Mouse (Mus musculus) erythroblast, embryonic 14.5 days (primary cell): ENCODE data around the gene Fam19a4. TPM values are rescaled to one million over a fixed set of nuclear protein-coding genes. Genes with fewer than 3 reads are reported as not detected.

Experiments
- H3K27me3 ChIP-seq: 2 replicates; pipeline ENCODE4 v1.6.1; 2012; ENCODE audit warnings: inconsistent platforms; ENCODE audit not compliant: control insufficient read depth
- H3K36me3 ChIP-seq: 2 replicates; pipeline ENCODE4 v1.6.1; 2012; ENCODE audit warnings: mild to moderate bottlenecking, inconsistent platforms; ENCODE audit not compliant: control insufficient read depth
- H3K4me1 ChIP-seq: 2 replicates; pipeline ENCODE4 v1.6.1; 2012; ENCODE audit warnings: inconsistent platforms; ENCODE audit not compliant: control insufficient read depth
- H3K4me3 ChIP-seq: replicated peaks from 2 replicates; pipeline ENCODE3; 2012; ENCODE audit warnings: moderate library complexity, mild to moderate bottlenecking, inconsistent platforms
- H3K9me3 ChIP-seq: 2 replicates; pipeline ENCODE4 v1.6.1; 2012; ENCODE audit warnings: low read length, inconsistent platforms, mixed read lengths; ENCODE audit not compliant: control insufficient read depth
- GATA1 ChIP-seq: IDR thresholded peaks from 2 replicates; pipeline ENCODE4 v1.6.1; 2012; ENCODE audit warnings: low read length, inconsistent platforms, mixed read lengths
- TAL1 ChIP-seq: IDR thresholded peaks from 3 replicates; pipeline ENCODE4 v1.6.1; 2012; ENCODE audit warnings: low read length, inconsistent platforms, mixed read lengths
- polyA plus RNA-seq: library from polyadenylated mRNA; stranded (reverse); fragments of >175 nt; gene quantifications from 2 replicates; pipeline ENCODE4 v1.2.3, GENCODE M21; 2012

Fam19a4 gene
- polyA plus RNA-seq, result not detected in 2 replicates

DNA sequence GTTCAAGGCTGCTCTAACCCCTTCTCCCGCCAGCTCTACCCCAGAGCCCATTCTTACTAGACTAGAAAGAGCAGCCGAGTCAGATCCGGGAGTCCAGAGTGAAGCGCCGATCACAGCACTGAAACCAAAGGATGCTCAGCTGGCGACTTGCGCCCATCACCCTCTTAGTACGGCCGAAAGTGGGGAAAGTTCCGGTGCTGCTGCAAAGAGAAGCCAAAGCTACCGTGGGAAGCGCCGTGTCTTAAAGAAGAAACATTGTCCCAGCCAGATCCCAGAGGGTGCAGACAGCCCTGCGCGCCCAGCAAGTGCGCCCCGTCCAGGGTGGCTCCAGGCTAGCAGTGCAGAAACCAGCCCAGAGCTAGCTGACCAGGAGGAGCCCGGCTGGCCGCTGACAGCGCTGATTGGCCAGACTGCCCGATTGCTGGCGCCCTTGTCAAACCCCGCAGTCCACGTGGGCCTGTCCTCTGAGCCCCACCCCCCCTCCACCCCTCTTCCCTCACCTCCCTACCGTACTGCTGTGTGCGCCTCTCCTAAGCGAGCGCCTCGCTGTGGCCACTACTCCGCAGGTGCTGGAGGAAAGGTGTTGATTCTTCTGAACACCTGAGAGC lies at the start of gene Fam19a4:
Fam19a4 (minus strand) TSS at position 340 of the 608 bp plus-strand sequence.
- Histone ChIP-seq H3K9me3 (no peaks in the 10 kb centered on the region), H3K27me3 (peaks cover 26% of the 10 kb centered on the region), H3K36me3 (no peaks in the 10 kb centered on the region), H3K4me1 (no peaks in the 10 kb centered on the region), H3K4me3 (no peak within 1 kb of the TSS)
- TF ChIP-seq GATA1, result no peak
- no peak for TF ChIP-seq TAL1

DNA sequence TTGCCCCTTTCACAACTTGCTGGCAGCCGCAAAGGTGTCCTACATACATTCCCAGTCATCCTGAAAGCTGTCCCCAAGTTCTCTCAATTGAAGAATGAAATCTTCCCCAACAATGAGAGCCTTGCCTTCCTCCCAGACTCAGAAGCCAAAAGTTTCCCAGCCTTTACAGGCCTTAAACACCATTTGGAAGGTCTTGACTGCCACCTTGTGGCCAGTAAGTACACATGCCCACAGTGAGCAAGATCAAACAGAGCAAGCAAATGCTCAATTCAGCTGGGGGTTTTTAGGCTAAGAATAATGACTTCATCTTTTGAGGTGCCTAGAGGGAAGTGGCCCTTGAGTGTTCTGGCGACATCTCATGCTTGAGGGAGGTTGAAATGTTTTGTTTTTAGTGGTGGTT lies 46.6 kb upstream of the Fam19a4 start:
- H3K9me3 ChIP-seq, result no peaks in the 10 kb centered on the region
- peaks cover 12% of the 10 kb centered on the region for H3K27me3 ChIP-seq
- H3K36me3 ChIP-seq, result no peaks in the 10 kb centered on the region
- no peaks in the 10 kb centered on the region for H3K4me1 ChIP-seq
- TF ChIP-seq GATA1 (no peak), TAL1 (no peak)
- H3K4me3 ChIP-seq, result no peak overlapping the region

DNA sequence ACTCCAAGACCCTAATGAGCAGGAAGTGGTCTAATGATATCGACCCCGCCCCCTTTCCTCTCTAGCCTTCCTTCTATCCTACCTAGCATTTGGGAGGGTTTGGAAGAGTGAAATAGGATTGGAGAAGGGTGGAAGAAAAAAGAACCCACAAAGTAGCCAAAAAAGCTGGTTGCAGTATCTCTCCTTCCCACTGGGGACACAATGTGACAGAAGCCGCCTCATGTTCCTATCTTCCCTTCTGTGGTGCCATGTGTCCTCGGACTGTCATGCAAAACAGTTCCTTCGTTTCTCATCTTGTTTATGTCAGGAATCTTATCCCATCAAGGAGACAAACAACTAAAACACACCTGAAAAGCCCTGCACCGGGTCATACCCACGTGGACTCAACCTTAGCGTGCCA lies 45.9 kb upstream of the Fam19a4 start:
- Histone ChIP-seq H3K4me3 (no peak overlapping the region), H3K4me1 (no peaks in the 10 kb centered on the region), H3K36me3 (no peaks in the 10 kb centered on the region), H3K27me3 (peaks cover 18% of the 10 kb centered on the region), H3K9me3 (no peaks in the 10 kb centered on the region)
- no peak for TF ChIP-seq GATA1
- no peak for TF ChIP-seq TAL1

DNA sequence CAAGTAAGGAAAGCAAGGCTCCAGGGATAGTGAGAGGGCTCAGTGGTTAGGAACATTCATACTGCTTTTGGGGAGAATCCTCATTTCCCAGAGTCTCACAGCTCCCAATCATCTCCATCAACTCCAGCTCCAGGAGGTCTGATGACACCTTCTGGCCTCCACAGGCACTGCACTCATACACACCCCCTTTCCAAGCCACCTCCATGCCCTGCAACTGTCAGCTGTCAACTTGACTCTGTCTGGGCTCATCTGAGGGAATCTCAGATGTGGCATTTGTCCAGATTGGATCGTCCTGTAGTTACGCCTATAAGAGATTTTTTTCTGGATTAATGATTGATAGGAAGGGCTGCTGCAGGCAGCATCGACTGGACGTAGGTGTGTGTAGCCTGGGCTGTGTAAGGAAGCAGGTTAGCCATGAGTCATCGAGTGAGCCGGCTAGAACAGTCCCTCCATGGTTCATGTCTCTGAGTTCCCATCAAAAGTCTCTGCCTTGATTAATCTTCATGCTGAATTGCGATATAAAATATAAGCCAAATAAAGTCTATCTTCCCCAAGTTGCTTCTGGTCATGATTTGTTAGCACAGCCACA lies 44.1 kb upstream of the Fam19a4 start:
- Histone ChIP-seq H3K36me3 (no peaks in the 10 kb centered on the region), H3K4me1 (no peaks in the 10 kb centered on the region), H3K4me3 (no peak overlapping the region), H3K27me3 (peaks cover 18% of the 10 kb centered on the region), H3K9me3 (no peaks in the 10 kb centered on the region)
- TF ChIP-seq TAL1 (no peak), GATA1 (no peak)

- H3K9me3 ChIP-seq, result no peaks in the 10 kb centered on the region
- no peaks in the 10 kb centered on the region for H3K36me3 ChIP-seq
- TF ChIP-seq TAL1 (no peak), GATA1 (no peak)
- H3K4me3 ChIP-seq, result no peak overlapping the region
- H3K27me3 ChIP-seq, result peaks cover 18% of the 10 kb centered on the region
- no peaks in the 10 kb centered on the region for H3K4me1 ChIP-seq
These were observed 41.9 kb upstream of the Fam19a4 start for GRCm38 (mm10) chr6:97101958-97102702.

DNA sequence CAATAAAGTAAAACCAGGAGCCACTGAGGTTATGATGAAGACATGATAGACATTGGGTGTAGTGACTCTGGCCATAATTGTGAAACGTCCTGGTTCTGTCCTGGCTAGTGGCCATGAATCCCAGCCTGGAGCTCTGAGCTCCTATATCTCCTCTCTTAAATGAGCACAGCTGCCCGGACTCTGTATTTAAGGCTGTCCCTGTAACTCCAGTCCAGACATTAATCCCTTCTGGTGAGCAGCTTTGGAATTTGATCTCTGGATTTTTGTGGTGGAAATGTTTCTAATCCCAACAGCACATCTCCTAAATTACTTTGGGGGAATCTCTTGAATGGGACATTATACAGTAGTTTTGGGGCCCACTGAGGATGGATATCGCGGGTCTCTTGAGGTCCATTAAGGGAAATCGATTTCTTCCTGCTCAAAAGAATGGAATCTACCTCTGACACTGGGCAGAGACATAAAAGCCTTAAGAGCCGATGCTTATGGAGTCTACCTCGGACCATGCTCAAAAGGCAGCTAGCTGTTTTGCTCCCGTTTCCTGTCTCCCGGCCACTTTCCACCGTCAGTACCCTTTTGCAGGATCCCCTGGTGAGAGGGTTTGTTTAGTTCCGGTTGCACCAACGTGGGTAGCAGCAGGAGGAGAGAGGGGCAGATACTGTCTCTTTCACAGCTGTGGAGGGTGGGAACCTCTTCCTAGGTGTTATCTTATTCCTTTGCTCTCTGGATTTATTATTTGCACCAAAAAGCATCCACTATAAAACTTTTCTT lies 41.2 kb upstream of the Fam19a4 start:
- Histone ChIP-seq H3K4me3 (no peak overlapping the region), H3K36me3 (no peaks in the 10 kb centered on the region), H3K27me3 (peaks cover 18% of the 10 kb centered on the region), H3K9me3 (no peaks in the 10 kb centered on the region), H3K4me1 (no peaks in the 10 kb centered on the region)
- no peak for TF ChIP-seq TAL1
- no peak for TF ChIP-seq GATA1

DNA sequence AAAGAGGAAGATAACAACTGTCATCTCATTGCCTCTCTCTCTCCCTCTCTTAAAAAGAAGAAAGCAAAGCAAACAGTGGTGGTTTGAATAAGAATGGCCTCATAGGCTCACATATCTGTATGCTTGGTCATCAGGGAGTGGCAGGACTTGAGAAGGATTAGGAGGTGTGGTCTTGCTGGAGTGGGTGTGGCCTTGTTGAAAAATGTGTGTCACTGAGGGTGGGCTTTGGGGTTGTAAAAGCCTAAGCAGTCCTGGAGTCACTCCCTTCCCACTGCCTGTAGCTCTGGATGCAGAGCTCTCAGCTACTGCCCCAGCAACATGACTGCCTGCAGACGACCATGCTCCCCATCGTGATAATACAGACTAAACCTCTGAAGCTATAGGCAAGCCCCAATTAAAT lies 22.1 kb upstream of the Fam19a4 start:
- Histone ChIP-seq H3K36me3 (no peaks in the 10 kb centered on the region), H3K4me1 (no peaks in the 10 kb centered on the region), H3K9me3 (peaks cover 3% of the 10 kb centered on the region; the same call in 1 of the 2 replicates), H3K4me3 (no peak overlapping the region), H3K27me3 (no peaks in the 10 kb centered on the region; the same call in 1 of the 2 replicates)
- TF ChIP-seq TAL1, result no peak
- no peak for TF ChIP-seq GATA1

- Histone ChIP-seq H3K9me3 (peaks cover 3% of the 10 kb centered on the region; the same call in 1 of the 2 replicates), H3K36me3 (no peaks in the 10 kb centered on the region), H3K4me1 (no peaks in the 10 kb centered on the region), H3K4me3 (no peak overlapping the region), H3K27me3 (no peaks in the 10 kb centered on the region; the same call in 1 of the 2 replicates)
- no peak for TF ChIP-seq TAL1
- TF ChIP-seq GATA1, result no peak
These were observed 19.8 kb upstream of the Fam19a4 start for GRCm38 (mm10) chr6:97080016-97080415.
